Mouse (Mus musculus) liver, embryonic 12.5 days (tissue): ENCODE data around the gene Mov10. TPM values are rescaled to one million over a fixed set of nuclear protein-coding genes. Genes with fewer than 3 reads are reported as not detected.
"Not testable (repeated sequence)": the region's sequence is repeated elsewhere in the genome, so short reads cannot be mapped to it uniquely, and the experiment has no call there.

Source experiments
- ATAC-seq: fragments of 200-750 bp; cut with Nextera tagmentation; 2 replicates; pipeline ENCODE4 v1.8.0; 2017; ENCODE audit warnings: moderate number of reproducible peaks, mild to moderate bottlenecking, moderate library complexity
- H3K27ac ChIP-seq: fragments of 300-500 bp; sonication (generic); 2 replicates; pipeline ENCODE4 v1.5.1; 2016; ENCODE audit warnings: mild to moderate bottlenecking
- H3K27me3 ChIP-seq: fragments of 300-500 bp; sonication (generic); replicated peaks from 2 replicates; pipeline ENCODE4 v1.6.1; 2016; ENCODE audit warnings: mild to moderate bottlenecking, moderate library complexity
- H3K36me3 ChIP-seq: fragments of 300-500 bp; sonication (generic); 2 replicates; pipeline ENCODE4 v1.6.1; 2016; ENCODE audit warnings: mild to moderate bottlenecking, moderate library complexity
- H3K4me1 ChIP-seq: fragments of 300-500 bp; sonication (generic); 2 replicates; pipeline ENCODE4 v1.6.1; 2016
- H3K4me2 ChIP-seq: fragments of 300-500 bp; sonication (generic); 2 replicates; pipeline ENCODE4 v1.6.1; 2016; ENCODE audit warnings: mild to moderate bottlenecking, moderate library complexity
- H3K4me3 ChIP-seq: fragments of 300-500 bp; sonication (generic); 2 replicates; pipeline ENCODE4 v1.5.1; 2016; ENCODE audit warnings: mild to moderate bottlenecking, moderate library complexity
- H3K9ac ChIP-seq: fragments of 300-500 bp; sonication (generic); 2 replicates; pipeline ENCODE4 v1.6.1; 2016; ENCODE audit warnings: mild to moderate bottlenecking, moderate library complexity
- H3K9me3 ChIP-seq: fragments of 300-500 bp; sonication (generic); replicated peaks from 2 replicates; pipeline ENCODE4 v1.6.1; 2016; ENCODE audit warnings: mild to moderate bottlenecking, moderate library complexity
- WGBS: fragments of 180-500 bp; shearing (Covaris S2); methylation state at CpG from one replicate; pipeline ENCODE4 v1.1.7; 2016; ENCODE audit not compliant: insufficient replicate concordance; 5-methylcytosine and 5-hydroxymethylcytosine counted together
- polyA plus RNA-seq: library from polyadenylated mRNA; unstranded; fragments of >200 nt; fragmentation: Nextera tagmentation; extraction: Ambion mirVana; gene quantifications from 2 replicates; pipeline ENCODE4 v1.2.1, GENCODE M21; 2016

Mov10 gene
- polyA plus RNA-seq, 1 experiment from 2014 or later: 29.2 TPM

DNA sequence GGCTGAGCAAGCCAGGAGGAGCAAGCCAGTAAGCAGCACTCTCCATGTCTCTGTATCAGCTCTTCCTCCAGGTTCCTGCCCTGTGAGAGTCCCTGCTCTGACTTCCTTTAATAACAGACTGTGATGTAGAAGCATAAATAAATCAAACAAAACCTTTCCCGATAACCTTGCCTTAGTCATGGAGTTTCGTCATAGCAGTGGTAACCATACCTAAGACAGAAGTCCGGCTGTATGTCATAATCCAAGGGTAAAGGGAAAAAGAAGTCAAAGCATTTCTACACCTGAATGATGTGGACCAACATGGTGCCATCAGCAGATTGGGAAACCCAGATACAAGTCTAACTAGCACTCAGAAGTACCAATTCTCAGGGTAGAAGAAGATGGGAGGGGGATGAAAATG is 17.4 kb upstream of the Mov10 start:
- Histone ChIP-seq H3K4me2 (no peak overlapping the region), H3K27me3 (no peaks in the 10 kb centered on the region), H3K4me1 (no peaks in the 10 kb centered on the region), H3K27ac (no peak overlapping the region), H3K9me3 (no peaks in the 10 kb centered on the region), H3K4me3 (no peak overlapping the region), H3K36me3 (peaks cover 91% of the 10 kb centered on the region), H3K9ac (no peak overlapping the region)
- ATAC-seq: no peak
- 89% methylated on average over 3 of the region's 3 CpGs for WGBS

DNA sequence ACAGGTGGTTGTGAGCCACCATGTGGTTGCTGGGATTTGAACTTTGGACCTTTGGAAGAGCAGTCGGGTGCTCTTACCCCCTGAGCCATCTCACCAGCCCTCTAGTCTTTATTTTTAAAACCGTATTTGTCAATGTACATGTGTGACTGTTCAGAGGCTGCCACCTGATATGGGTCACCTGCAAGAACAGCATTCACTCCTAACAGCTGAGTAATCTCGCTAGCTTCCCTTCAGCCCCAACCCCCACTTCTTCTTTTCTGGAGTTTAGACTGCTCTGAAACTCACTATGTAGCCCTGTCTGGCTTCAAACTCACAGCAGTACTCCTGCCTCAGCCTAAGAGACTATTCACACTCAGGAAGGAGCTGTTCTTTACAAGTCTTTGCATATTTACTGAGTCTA is 4.0 kb upstream of the Mov10 start:
- Histone ChIP-seq H3K27me3 (no peaks in the 10 kb centered on the region), H3K27ac (no peak overlapping the region), H3K36me3 (peaks cover 52% of the 10 kb centered on the region), H3K4me1 (peaks cover 18% of the 10 kb centered on the region), H3K4me3 (no peak overlapping the region), H3K9ac (no peak overlapping the region), H3K4me2 (no peak overlapping the region), H3K9me3 (no peaks in the 10 kb centered on the region)
- 71% methylated on average over 3 of the region's 3 CpGs for WGBS
- no peak for ATAC-seq

DNA sequence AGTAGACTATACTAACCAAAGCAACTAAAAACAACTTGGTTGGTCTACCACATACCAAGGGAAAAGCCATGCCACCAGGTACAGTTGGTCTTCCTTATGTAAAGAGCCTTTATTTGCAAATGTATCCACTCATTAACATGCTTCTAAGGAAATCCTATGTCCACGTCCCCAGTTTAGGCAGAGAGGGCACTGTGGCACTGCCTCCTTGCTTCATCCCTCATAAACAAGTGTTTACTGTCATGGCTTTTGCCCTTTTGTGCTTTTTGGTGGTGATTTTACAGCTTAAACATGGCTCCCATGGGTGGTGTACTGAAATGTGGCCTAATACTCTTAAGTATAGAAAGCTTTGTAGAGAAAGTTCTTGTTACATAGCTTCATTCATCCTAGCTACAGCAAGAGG is 2.1 kb upstream of the Mov10 start:
- Histone ChIP-seq H3K9me3 (no peaks in the 10 kb centered on the region), H3K9ac (no peak overlapping the region), H3K27ac (no peak overlapping the region), H3K4me2 (no peak overlapping the region), H3K4me1 (peaks cover 35% of the 10 kb centered on the region), H3K36me3 (peaks cover 32% of the 10 kb centered on the region), H3K27me3 (no peaks in the 10 kb centered on the region), H3K4me3 (no peak overlapping the region)
- 68% methylated on average over 1 of the region's 1 CpGs for WGBS
- ATAC-seq: no peak

DNA sequence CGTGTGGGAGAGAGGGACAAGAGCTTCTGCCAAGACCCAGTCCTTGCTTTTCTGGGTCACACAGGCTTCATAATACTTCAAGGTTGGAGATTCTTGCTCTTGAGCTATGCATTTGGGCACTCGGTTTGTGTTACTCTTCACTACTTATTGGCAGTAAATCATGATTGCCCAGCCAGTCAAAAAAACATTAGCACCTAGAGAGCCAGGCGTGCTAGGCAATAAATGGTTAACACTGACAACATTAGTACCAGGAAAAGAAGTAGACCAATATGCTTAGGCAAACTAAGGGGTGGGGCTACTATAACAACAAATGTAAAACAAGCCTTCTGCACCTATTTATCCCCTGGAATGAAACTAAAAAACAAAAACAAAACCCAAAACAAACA is 379 bp upstream of the Mov10 start:
- H3K4me2 ChIP-seq: peak overlapping the region; percentile 79
- H3K4me1 ChIP-seq: peaks cover 40% of the 10 kb centered on the region
- H3K27me3 ChIP-seq: no peaks in the 10 kb centered on the region
- H3K36me3 ChIP-seq: peaks cover 25% of the 10 kb centered on the region
- ATAC-seq: peak; percentile 7; the same call in 1 of the 2 replicates
- peak overlapping the region; percentile 81 for H3K27ac ChIP-seq
- peak overlapping the region; percentile 80 for H3K4me3 ChIP-seq
- 2% methylated on average over 3 of the region's 3 CpGs for WGBS
- H3K9ac ChIP-seq: peak overlapping the region; percentile 84
- H3K9me3 ChIP-seq: no peaks in the 10 kb centered on the region

DNA sequence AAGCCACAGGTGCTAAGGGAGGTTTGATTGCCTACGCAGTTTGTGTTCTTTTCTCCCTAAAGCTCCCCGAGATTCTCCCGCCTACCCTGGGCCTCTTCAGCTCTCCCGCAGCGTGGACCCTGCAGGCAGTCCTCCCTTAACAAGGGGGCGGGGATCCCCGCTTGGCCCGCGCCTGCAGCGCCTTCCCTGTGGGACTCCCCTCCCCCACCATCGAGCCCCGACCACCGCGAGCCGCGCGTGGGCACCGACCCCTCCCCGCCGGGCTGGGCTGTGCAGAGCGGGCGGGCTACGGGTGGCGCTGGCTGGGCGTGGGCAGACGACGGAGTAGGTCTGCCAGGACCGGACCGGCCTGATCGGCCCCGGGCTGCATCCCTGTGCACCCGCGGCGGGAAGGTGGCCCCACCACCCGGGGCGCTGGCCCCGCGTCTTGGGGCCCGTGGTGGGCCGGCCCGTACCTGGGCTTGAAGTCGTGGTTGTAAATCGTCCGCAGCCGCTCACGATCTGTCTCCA is 827 bp downstream of the Mov10 start:
- no peaks in the 10 kb centered on the region for H3K27me3 ChIP-seq
- H3K9me3 ChIP-seq: no peaks in the 10 kb centered on the region
- peak overlapping the region; percentile 84 for H3K9ac ChIP-seq
- peak overlapping the region; percentile 81 for H3K27ac ChIP-seq
- peak overlapping the region; percentile 79 for H3K4me2 ChIP-seq
- WGBS: under 1% methylated on average over 46 of the region's 46 CpGs
- peaks cover 41% of the 10 kb centered on the region for H3K4me1 ChIP-seq
- peak overlapping the region; percentile 80 for H3K4me3 ChIP-seq
- ATAC-seq: peak; percentile 58
- peaks cover 22% of the 10 kb centered on the region for H3K36me3 ChIP-seq

DNA sequence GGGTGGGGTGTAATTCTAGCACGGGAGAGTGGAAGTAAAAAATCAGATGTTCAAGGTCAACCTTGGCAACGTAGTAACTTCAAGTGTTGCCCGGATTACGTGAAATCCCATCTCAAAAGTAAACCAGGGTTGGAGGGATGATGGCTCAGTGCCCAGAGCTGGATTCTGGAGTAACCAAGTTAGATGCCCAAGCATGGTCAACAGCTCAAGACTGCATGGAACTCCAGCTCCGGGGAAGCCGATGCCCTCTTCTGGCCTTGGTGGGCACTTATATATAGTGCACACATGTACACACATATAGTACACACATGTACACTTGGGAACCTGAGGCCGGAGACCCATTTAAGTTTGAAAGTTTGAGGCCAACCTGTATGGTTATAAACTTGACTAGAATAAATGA is 2.2 kb downstream of the Mov10 start:
- H3K9me3 ChIP-seq: no peaks in the 10 kb centered on the region
- H3K9ac ChIP-seq: no peak overlapping the region
- H3K4me1 ChIP-seq: peaks cover 47% of the 10 kb centered on the region
- H3K27me3 ChIP-seq: no peaks in the 10 kb centered on the region
- ATAC-seq: no peak
- no peak overlapping the region for H3K27ac ChIP-seq
- H3K4me2 ChIP-seq: no peak overlapping the region
- 90% methylated on average over 7 of the region's 7 CpGs for WGBS
- H3K36me3 ChIP-seq: peaks cover 10% of the 10 kb centered on the region
- no peak overlapping the region for H3K4me3 ChIP-seq

DNA sequence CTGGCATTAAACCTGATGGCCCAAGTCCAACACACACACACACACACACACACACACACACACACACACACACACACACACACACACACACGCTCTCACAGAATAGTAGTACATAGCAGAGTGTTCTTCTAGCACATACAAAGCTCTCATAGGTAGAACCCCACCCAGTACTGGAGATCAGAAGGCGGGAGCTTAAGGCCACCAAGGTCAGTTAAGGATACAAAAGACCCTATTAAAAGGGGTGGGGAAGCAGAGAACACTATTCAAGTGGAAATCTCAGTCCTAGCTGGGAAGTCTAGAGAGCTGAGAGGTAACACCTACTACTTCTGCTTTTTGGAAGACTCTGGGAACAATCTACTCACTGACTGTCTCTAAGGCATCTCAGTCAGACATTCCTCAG is 3.0 kb downstream of the Mov10 start:
- H3K4me2 ChIP-seq: no peak overlapping the region
- no peaks in the 10 kb centered on the region for H3K27me3 ChIP-seq
- H3K27ac ChIP-seq: no peak overlapping the region
- H3K4me3 ChIP-seq: no peak overlapping the region
- H3K9ac ChIP-seq: no peak overlapping the region
- H3K36me3 ChIP-seq: peaks cover 2% of the 10 kb centered on the region
- H3K9me3 ChIP-seq: no peaks in the 10 kb centered on the region
- 74% methylated on average over 2 of the region's 2 CpGs for WGBS
- H3K4me1 ChIP-seq: peaks cover 47% of the 10 kb centered on the region
- no peak for ATAC-seq

DNA sequence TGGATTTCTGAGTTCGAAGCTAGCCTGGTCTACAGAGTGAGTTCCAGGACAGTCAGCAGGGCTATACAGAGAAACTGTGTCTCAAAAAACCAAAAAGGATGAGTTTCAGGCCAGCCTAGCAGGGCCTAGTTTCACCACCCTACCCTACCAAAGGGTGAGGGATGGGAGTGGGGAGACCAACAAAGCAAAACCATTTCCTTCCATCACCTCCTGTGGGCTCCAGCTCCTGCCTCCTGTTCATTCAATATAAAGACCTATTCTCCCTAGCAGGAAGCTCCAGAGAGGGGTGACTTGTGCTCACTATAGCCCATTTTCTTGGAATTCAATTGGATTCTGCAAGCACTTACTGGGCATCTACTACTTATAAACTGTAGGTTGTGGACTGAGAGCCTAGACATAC is 3.6 kb downstream of the Mov10 start:
- no peaks in the 10 kb centered on the region for H3K27me3 ChIP-seq
- ATAC-seq: no peak
- no peak overlapping the region for H3K9ac ChIP-seq
- H3K4me1 ChIP-seq: peaks cover 47% of the 10 kb centered on the region
- H3K9me3 ChIP-seq: no peaks in the 10 kb centered on the region
- 86% methylated on average over 1 of the region's 1 CpGs for WGBS
- H3K27ac ChIP-seq: no peak overlapping the region
- no peak overlapping the region for H3K4me3 ChIP-seq
- no peaks in the 10 kb centered on the region for H3K36me3 ChIP-seq
- no peak overlapping the region for H3K4me2 ChIP-seq

DNA sequence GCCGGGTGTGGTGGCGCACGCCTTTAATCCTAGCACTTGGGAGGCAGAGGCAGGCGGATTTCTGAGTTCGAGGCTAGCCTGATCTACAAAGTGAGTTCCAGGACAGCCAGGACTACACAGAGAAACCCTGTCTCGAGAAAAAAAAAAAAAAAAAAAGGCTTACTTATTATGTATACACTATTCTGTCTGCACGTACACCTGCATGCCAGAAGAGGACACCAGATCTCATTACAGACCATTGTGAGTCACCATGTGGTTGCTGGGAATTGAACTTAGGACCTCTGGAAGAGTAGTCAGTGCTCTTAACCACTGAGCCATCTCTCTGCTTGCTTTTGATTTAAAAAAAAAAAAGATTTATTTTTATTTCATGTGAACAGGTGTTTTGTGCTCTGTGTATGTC is 5.1 kb downstream of the Mov10 start:
- not testable (repeated sequence) for ATAC-seq, H3K4me2 ChIP-seq, H3K36me3 ChIP-seq, H3K4me3 ChIP-seq, H3K9ac ChIP-seq, H3K27me3 ChIP-seq, H3K27ac ChIP-seq, H3K9me3 ChIP-seq
- peaks cover 34% of the 10 kb centered on the region for H3K4me1 ChIP-seq
- WGBS: 82% methylated on average over 7 of the region's 7 CpGs

DNA sequence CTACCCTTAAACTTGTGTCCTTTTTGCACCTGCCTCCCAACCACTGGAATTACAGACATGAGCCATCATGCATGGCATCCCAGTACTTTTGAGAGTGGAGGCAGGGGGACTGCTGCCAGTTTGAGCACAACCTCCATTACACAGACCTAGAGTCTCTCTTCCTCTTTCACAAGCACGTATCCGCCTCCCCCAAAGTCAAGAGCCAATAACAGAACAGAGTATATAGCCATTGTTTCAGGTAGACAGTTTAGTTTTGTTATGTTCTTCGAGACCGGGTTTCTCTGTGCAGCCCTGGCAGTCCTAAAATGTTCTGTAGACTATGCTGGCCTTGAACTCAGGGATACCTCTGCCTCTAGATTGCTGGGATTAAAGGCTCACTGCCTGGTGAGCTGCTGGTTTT is 6.1 kb downstream of the Mov10 start:
- H3K27ac ChIP-seq: no peak overlapping the region
- no peak overlapping the region for H3K4me2 ChIP-seq
- no peaks in the 10 kb centered on the region for H3K36me3 ChIP-seq
- WGBS: 63% methylated on average over 4 of the region's 4 CpGs
- H3K9ac ChIP-seq: no peak overlapping the region
- no peak for ATAC-seq
- H3K4me3 ChIP-seq: no peak overlapping the region
- no peaks in the 10 kb centered on the region for H3K9me3 ChIP-seq
- H3K27me3 ChIP-seq: no peaks in the 10 kb centered on the region
- peaks cover 27% of the 10 kb centered on the region for H3K4me1 ChIP-seq

DNA sequence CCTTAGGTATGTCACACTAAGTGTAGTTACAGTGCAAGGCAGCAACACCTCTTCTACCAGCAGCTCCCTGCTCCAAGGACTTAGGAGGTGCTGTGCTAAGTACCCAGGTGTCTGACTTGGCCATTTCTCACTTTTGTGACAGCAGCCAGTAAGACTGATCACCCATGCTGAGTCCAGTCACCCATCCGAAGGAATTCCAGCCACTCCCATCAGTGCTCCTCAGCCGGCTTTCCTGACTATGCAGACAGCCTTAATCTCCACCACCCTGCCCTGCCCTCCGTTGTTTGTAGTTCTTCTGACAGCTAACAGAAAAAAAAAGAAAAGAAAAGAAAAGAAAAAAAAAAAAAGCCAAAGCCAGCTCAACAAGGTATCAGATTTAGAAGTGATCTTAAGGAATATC is 6.6 kb downstream of the Mov10 start:
- WGBS: 56% methylated on average over 3 of the region's 3 CpGs

DNA sequence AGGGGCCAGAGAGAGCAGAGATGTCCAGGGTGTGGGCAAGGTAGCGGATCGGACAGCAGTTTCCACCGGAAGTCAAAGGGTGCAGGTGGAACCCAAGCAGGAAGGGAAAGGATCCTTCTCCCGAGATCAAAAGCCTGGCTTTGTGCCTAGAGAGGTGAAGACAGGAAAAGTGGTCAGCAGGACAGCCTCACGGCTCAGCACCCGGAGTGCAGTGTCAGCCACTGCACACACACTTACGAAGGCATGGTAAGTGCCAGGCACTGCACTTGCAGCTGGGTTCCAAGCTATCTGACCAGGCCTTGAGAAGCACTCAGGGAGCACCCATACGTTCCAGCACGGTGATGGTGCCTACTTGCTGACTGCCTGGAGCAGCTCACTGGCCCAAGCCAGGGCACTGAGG is 12.8 kb downstream of the Mov10 start:
- H3K36me3 ChIP-seq: peaks cover 41% of the 10 kb centered on the region
- no peaks in the 10 kb centered on the region for H3K9me3 ChIP-seq
- H3K27me3 ChIP-seq: no peaks in the 10 kb centered on the region
- H3K4me1 ChIP-seq: no peaks in the 10 kb centered on the region
- no peak overlapping the region for H3K4me2 ChIP-seq
- ATAC-seq: no peak
- no peak overlapping the region for H3K27ac ChIP-seq
- WGBS: 82% methylated on average over 9 of the region's 9 CpGs
- H3K9ac ChIP-seq: no peak overlapping the region
- H3K4me3 ChIP-seq: no peak overlapping the region

More for the DNA sequence above, 6.6 kb downstream of the Mov10 start:
- H3K27ac ChIP-seq: no peak overlapping the region
- H3K4me2 ChIP-seq: no peak overlapping the region
- ATAC-seq: no peak
- H3K36me3 ChIP-seq: no peaks in the 10 kb centered on the region
- no peak overlapping the region for H3K4me3 ChIP-seq
- H3K27me3 ChIP-seq: no peaks in the 10 kb centered on the region
- H3K9ac ChIP-seq: no peak overlapping the region
- peaks cover 22% of the 10 kb centered on the region for H3K4me1 ChIP-seq
- H3K9me3 ChIP-seq: no peaks in the 10 kb centered on the region

DNA sequence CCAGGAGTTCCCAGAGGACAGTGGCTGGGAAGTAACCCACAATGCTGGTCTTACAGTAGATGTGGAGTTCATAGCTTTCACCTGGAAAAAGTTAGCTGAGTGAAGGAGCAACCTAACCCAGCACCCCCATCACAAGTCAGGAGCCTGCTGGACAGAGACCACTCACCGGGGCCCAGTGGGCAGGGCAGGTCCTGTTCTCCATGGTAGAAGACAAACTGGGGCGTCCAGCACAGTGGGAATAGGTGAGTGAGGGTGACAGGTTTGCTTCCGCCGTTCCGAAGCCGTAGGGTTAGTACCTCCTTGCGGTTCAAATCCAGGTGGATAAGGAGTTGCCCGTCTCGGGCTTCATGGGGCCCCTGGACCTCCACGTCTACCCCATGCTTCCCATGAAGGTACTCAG is 14.1 kb downstream of the Mov10 start:
- no peaks in the 10 kb centered on the region for H3K9me3 ChIP-seq
- WGBS: 80% methylated on average over 10 of the region's 10 CpGs
- no peaks in the 10 kb centered on the region for H3K27me3 ChIP-seq
- H3K27ac ChIP-seq: no peak overlapping the region
- H3K4me2 ChIP-seq: no peak overlapping the region
- no peak overlapping the region for H3K4me3 ChIP-seq
- no peak for ATAC-seq
- H3K36me3 ChIP-seq: peaks cover 53% of the 10 kb centered on the region
- no peaks in the 10 kb centered on the region for H3K4me1 ChIP-seq
- no peak overlapping the region for H3K9ac ChIP-seq
